Mouse (Mus musculus) retina, postnatal 7 days (tissue): ENCODE results near the gene Abcc1.

Experiments
- DNase-seq: peaks from one replicate; pipeline ENCODE4 v3.0.0-alpha.2; 2012; ENCODE audit warnings: low read depth, low spot score

The Abcc1 gene

DNA sequence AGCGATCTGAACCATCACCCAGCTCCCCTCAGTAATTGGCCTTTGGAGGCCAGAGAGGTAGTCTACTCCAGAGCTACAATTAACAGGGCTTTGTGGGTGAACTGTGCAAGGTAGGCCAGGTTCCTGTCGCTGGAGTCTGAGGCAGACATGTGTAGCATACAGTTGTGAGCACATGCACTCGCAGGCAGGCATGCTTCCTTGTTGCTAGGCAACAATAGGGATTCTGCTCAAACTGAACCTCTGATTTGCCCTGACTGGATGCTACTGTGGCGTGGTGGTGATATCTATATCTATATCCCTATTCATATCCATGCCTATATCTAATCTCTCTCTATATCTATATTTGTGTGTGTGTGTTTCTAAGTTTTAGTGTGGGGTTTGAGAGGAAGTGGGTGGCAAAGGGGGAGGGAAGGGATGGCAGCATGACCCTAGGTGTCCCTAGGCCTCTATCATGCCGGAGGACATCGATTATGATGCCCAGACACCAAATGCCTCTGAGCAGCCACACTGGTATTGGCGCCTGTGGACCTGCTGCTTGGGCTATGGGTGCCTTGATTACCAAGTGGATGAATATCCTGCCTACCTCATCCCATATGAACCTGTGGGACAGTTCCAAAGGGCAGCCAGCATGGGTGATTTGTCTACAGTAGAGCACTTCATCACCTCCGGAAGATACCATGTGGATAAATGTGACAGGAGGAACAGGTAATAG lies 140.4 kb downstream of the Abcc1 start:
- no peak for DNase-seq

- DNase-seq, result no peak
These were observed 145.1 kb downstream of the Abcc1 start for GRCm38 (mm10) chr16:14506461-14506860.
